Mouse (Mus musculus) liver, adult 2 months (tissue): ENCODE measurements around the gene Kcng3.

Experiments used
- CTCF ChIP-seq: fragments of 200-500 bp; IDR thresholded peaks from 2 replicates; pipeline ENCODE4 v1.5.1; 2011; ENCODE audit warnings: low read depth, low read length, control low read depth
- POLR2A ChIP-seq: fragments of 200-500 bp; IDR thresholded peaks from 2 replicates; pipeline ENCODE4 v1.6.1; 2011; ENCODE audit warnings: low read length, control low read depth; ENCODE audit not compliant: insufficient read depth; ENCODE audit errors: extremely low read depth

- TF ChIP-seq POLR2A (no peak), CTCF (no peak)
These were observed 33.1 kb upstream of the Kcng3 start for GRCm38 (mm10) chr17:83664761-83665160.
